Mouse (Mus musculus): ENCODE results near the gene Ubald2. TPM values are rescaled to one million over a fixed set of nuclear protein-coding genes. Genes with fewer than 3 reads are reported as not detected.
"Not testable (repeated sequence)": the region's sequence is repeated elsewhere in the genome, so short reads cannot be mapped to it uniquely, and the experiment has no call there.

The Ubald2 gene
- polyA plus RNA-seq, 1 experiment from 2014 or later, result 44.3 TPM

DNA sequence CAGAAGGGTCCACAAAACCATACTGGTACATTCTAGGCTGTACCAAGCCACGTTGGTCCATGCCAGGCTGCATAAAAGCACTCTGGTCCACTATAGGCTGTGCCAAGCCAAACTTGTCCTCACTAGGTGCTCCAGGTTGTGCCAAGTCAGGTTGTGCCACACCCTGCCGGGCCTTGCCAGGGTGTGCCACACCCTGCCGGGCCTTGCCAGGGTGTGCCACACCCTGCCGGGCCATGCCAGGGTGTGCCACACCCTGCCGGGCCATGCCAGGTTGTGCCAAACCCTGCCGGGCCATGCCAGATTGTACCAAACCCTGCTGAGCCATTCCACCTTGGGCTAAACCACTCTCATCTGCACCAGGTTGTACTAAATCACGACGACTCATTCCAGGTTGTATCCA lies 22.3 kb downstream of the Ubald2 start:
- no peak for ATAC-seq (ENCODE audit: low FRiP score, low read depth)
- H3K36me3 ChIP-seq, result no peaks in the 10 kb centered on the region
- no peaks in the 10 kb centered on the region for H3K27me3 ChIP-seq
- no peak overlapping the region for H3K27ac ChIP-seq (replicated peaks)
- no peaks in the 10 kb centered on the region for H3K9me3 ChIP-seq
- H3K4me2 ChIP-seq, result no peak overlapping the region
- H3K9ac ChIP-seq, result no peak overlapping the region
- no peaks in the 10 kb centered on the region for H3K4me1 ChIP-seq (replicated peaks)
- WGBS, result 89% methylated on average over 8 of the region's 8 CpGs
- no peak overlapping the region for H3K4me3 ChIP-seq

DNA sequence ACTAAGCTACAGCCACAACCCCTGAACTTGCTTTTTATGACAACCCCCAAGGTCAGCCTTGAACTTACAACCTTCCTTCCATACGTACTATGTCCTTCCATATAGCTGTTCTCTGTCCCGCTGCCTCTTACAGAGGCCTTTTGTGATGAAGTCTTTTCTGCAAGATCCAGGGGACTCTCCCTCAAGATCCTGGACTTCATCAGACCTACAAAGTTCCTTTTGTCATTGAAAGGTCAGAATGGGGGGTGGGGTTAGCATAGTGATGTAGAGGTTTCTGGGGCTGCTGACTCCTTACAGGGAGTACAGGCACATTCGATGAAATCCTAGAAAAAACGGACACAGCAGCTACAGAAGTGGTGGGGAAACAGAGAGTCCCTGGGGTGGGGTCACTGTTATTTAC lies 25.9 kb downstream of the Ubald2 start:
- no peak overlapping the region for H3K4me3 ChIP-seq
- H3K4me1 ChIP-seq (replicated peaks), result peaks cover 3% of the 10 kb centered on the region; the same call in 1 of the 2 replicates
- H3K4me2 ChIP-seq, result no peak overlapping the region
- H3K36me3 ChIP-seq, result no peaks in the 10 kb centered on the region
- no peak overlapping the region for H3K9ac ChIP-seq
- no peak for ATAC-seq (ENCODE audit: low FRiP score, low read depth)
- H3K27me3 ChIP-seq, result no peaks in the 10 kb centered on the region
- 54% methylated on average over 4 of the region's 4 CpGs for WGBS
- H3K9me3 ChIP-seq, result no peaks in the 10 kb centered on the region
- no peak overlapping the region for H3K27ac ChIP-seq (replicated peaks)

DNA sequence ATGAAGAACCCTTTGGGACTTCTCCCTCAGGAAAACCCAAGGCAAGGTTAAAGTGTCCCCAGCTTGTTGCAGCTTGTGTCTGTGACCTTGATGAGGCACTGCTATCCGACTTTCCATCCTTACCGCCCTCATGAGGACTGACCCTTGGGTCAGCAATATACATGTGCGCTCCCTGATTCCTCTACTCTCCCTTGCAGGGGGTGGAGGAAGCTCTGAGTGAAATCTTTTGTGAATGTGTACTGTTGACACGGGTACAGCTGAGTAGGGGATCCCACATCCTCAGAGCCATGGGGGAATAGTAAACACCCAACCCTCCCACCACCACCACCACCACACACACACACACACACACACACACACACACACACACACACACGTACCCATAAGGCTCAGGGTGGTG lies 29.4 kb downstream of the Ubald2 start:
- Histone ChIP-seq H3K4me1 (replicated peaks) (peaks cover 3% of the 10 kb centered on the region; the same call in 1 of the 2 replicates), H3K27me3 (no peaks in the 10 kb centered on the region), H3K4me2 (no peak overlapping the region), H3K9ac (no peak overlapping the region), H3K9me3 (no peaks in the 10 kb centered on the region), H3K36me3 (no peaks in the 10 kb centered on the region), H3K4me3 (no peak overlapping the region), H3K27ac (replicated peaks) (no peak overlapping the region)
- WGBS, result 65% methylated on average over 5 of the region's 5 CpGs
- no peak; the same call in 1 of the 2 replicates for ATAC-seq (ENCODE audit: low FRiP score, low read depth)

DNA sequence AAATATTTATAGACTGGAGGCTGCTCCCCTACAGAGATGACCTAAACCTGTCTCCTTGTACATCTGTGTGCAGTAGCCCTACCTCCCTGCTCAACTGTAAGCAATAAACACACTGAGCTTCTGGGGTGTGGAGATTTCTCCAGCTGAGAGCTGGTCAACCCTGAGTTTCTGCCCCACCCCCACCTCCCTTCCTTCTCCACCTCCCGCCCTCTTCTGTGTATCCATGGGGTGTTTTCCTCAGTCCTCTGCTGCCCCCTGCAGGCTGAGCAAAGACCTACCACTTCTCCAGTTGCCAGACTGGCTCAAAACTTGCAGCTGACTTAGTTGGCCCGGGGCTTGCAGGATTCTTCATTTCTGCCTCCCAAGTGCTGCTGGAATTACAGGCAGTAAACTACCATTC lies 29.9 kb downstream of the Ubald2 start:
- H3K27ac ChIP-seq (replicated peaks), result no peak overlapping the region
- H3K4me1 ChIP-seq (replicated peaks), result peaks cover 3% of the 10 kb centered on the region; the same call in 1 of the 2 replicates
- H3K27me3 ChIP-seq, result no peaks in the 10 kb centered on the region
- H3K4me3 ChIP-seq, result no peak overlapping the region
- H3K4me2 ChIP-seq, result no peak overlapping the region
- no peaks in the 10 kb centered on the region for H3K9me3 ChIP-seq
- WGBS, result 17% methylated on average over 2 of the region's 2 CpGs
- no peaks in the 10 kb centered on the region for H3K36me3 ChIP-seq
- peak; percentile 77; the same call in 1 of the 2 replicates for ATAC-seq (ENCODE audit: low FRiP score, low read depth)
- H3K9ac ChIP-seq, result no peak overlapping the region

DNA sequence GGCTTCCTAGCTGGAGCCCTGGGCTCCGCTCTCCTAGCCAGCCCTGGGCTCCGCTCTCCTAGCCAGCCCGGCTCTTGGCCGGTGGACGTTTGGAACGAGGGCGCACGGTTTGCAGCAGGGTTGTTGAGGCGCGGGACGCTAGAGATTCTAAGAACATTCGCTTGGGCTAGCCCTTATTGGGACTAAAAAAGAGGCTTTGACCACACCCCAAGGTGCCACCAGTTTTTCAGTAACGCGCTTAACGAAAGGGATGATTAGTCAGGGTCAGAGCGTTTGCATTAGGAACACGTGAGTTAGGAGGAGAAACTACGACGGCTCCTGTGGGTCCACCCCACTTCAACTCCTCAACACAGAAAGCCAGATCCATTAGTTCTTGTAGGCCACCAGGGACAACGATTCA lies 32.2 kb downstream of the Ubald2 start, which contains the start of gene Qrich2:
Gene Qrich2, minus strand, starts transcription at position 101 of the 400 bp plus-strand sequence.
- Histone ChIP-seq H3K9me3 (no peaks in the 10 kb centered on the region), H3K9ac (no peak within 1 kb of the TSS), H3K27ac (replicated peaks) (no peak within 1 kb of the TSS), H3K4me1 (replicated peaks) (peaks cover 3% of the 10 kb centered on the region; the same call in 1 of the 2 replicates), H3K36me3 (peaks cover 16% of the 10 kb centered on the region), H3K27me3 (no peaks in the 10 kb centered on the region), H3K4me3 (no peak within 1 kb of the TSS), H3K4me2 (no peak within 1 kb of the TSS)
- no peak for ATAC-seq (ENCODE audit: low FRiP score, low read depth)
- WGBS, result 64% methylated on average over 20 of the region's 20 CpGs

DNA sequence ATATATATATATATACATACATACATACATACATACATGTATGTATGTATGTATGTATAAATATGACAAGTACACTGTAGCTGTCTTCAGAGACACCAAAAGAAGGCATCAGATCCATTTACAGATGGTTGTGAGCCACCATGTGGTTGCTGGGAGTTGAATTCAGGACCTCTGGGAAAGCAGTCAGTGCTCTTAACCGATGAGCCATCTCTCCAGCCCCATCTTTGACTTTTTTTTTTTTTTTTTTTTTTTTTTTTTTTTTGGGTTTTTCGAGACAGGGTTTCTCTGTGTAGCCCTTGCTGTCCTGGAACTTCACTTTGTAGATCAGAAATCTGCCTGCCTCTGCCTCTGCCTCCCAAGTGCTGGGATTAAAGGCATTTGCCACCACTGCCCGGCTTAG lies 34.4 kb downstream of the Ubald2 start:
- peaks cover 36% of the 10 kb centered on the region for H3K36me3 ChIP-seq
- H3K4me2 ChIP-seq; H3K9me3 ChIP-seq; H3K27ac ChIP-seq (replicated peaks); H3K4me3 ChIP-seq; H3K9ac ChIP-seq; ATAC-seq (ENCODE audit: low FRiP score, low read depth); H3K4me1 ChIP-seq (replicated peaks); H3K27me3 ChIP-seq: not testable (repeated sequence)
- 89% methylated on average over 3 of the region's 3 CpGs for WGBS

DNA sequence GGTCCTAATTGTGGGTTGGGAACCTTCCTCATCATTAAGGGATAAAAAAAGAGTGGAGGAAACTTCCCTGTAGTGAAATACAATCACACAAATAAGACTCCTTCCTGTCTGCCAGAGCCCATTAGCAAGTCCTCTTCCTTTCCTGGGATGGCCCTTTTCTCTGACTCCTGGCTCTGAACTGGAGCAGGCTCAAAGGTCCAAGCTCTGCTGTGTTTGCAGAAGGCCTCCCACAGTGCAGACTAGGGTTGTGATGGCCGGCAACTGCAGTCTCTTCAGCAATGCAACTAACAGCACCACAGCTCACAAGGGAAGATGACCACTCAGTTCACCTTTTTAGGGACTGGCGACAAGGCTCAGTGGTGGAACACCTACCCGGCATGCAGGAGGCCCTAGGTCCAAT lies 36.4 kb downstream of the Ubald2 start:
- Histone ChIP-seq H3K9me3 (no peaks in the 10 kb centered on the region), H3K27ac (replicated peaks) (no peak overlapping the region), H3K4me1 (replicated peaks) (no peaks in the 10 kb centered on the region), H3K4me2 (no peak overlapping the region), H3K27me3 (no peaks in the 10 kb centered on the region), H3K9ac (no peak overlapping the region), H3K36me3 (peaks cover 50% of the 10 kb centered on the region), H3K4me3 (no peak overlapping the region)
- WGBS, result 81% methylated on average over 3 of the region's 3 CpGs
- ATAC-seq (ENCODE audit: low FRiP score, low read depth), result no peak

DNA sequence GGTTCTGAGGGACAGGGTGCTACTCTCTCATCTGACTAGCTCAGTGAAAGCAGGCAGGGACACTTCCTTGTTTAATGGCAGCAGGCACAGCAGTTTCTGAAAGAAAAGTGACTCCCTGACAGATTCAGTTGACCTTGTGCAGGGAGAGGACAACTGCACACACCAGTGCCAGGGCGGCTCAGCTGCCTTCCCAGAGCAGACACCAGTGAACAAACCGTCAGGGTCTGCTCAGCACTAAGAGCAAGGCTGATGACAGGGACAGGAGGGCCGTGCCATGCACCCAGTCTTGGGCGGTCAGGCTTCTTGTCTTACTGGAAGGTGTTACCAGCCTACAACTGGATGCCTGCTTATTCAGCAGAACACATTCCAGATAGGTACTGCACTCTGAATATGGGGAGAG lies 37.0 kb downstream of the Ubald2 start:
- no peaks in the 10 kb centered on the region for H3K27me3 ChIP-seq
- no peak overlapping the region for H3K4me3 ChIP-seq
- 86% methylated on average over 4 of the region's 4 CpGs for WGBS
- no peak overlapping the region for H3K9ac ChIP-seq
- ATAC-seq (ENCODE audit: low FRiP score, low read depth), result no peak
- H3K36me3 ChIP-seq, result peaks cover 56% of the 10 kb centered on the region
- H3K4me2 ChIP-seq, result no peak overlapping the region
- H3K4me1 ChIP-seq (replicated peaks), result no peaks in the 10 kb centered on the region
- no peak overlapping the region for H3K27ac ChIP-seq (replicated peaks)
- no peaks in the 10 kb centered on the region for H3K9me3 ChIP-seq

DNA sequence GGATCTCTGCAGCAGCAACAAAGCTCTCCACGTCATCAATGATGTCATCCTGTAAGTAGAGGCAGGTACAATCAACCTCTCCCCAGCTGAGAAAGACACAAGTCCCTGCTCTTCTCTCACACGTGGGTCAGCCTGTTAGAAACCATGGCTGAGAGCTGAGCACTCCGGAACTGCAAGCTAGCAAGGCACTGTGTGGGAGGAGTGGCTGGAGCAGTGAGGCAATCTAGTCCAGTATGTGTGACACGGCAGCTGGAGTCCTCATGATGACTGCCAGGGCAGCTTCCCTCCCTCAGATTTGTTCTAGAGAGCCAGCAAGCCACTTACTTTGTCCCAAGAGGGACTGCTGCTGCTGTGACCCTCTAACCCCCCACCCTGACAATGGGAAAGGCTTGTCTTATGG lies 38.4 kb downstream of the Ubald2 start:
- Histone ChIP-seq H3K9ac (no peak overlapping the region), H3K4me2 (no peak overlapping the region), H3K4me1 (replicated peaks) (no peaks in the 10 kb centered on the region), H3K27me3 (no peaks in the 10 kb centered on the region), H3K36me3 (peaks cover 67% of the 10 kb centered on the region), H3K4me3 (no peak overlapping the region), H3K9me3 (no peaks in the 10 kb centered on the region), H3K27ac (replicated peaks) (no peak overlapping the region)
- WGBS, result 88% methylated on average over 4 of the region's 4 CpGs
- no peak for ATAC-seq (ENCODE audit: low FRiP score, low read depth)

DNA sequence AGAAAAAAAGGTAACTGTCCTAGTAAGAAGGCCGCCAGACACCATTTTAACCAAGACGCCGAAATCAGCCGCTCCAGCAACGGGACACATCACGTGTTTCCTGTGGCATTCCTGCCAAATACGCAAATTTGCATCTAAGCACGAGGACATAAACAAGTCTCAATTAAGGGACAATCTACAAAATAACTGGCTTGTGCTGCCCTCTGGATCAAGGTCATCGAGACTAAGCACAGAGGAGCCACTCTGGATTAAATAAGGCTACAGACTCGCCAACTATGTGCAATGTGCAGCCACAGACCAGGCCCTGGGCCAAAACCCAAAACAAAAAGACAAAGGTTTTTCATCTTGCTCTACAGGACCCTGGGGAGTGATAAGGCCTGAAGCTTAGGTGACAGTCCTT lies 42.1 kb downstream of the Ubald2 start:
- Histone ChIP-seq H3K9ac (no peak overlapping the region), H3K4me1 (replicated peaks) (no peaks in the 10 kb centered on the region), H3K36me3 (peaks cover 80% of the 10 kb centered on the region), H3K27me3 (no peaks in the 10 kb centered on the region), H3K27ac (replicated peaks) (no peak overlapping the region), H3K4me3 (no peak overlapping the region), H3K4me2 (no peak overlapping the region), H3K9me3 (no peaks in the 10 kb centered on the region)
- 77% methylated on average over 10 of the region's 10 CpGs for WGBS
- no peak for ATAC-seq (ENCODE audit: low FRiP score, low read depth)

DNA sequence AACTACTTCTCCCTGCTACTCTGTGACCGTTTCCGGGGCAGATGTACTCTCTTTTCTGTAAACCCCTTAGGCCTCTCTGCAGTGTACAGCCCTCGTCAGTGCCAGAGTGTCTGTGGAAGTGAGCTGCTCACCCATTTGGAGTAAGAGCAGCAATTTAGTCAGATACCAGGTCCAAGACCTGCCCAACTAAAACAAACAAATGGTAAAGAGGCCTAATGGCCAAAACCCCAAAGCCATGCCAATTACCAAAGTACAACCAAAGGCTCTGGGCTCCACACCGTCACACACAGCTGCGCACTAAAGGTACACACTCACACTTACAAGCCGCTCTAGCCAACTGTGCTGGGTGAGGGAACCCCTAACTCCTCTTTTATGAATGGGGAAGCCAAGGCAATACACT lies 42.8 kb downstream of the Ubald2 start:
- no peak overlapping the region for H3K27ac ChIP-seq (replicated peaks)
- ATAC-seq (ENCODE audit: low FRiP score, low read depth), result no peak
- no peaks in the 10 kb centered on the region for H3K9me3 ChIP-seq
- no peaks in the 10 kb centered on the region for H3K27me3 ChIP-seq
- H3K36me3 ChIP-seq, result peaks cover 77% of the 10 kb centered on the region
- H3K4me3 ChIP-seq, result no peak overlapping the region
- 90% methylated on average over 6 of the region's 6 CpGs for WGBS
- no peak overlapping the region for H3K9ac ChIP-seq
- H3K4me1 ChIP-seq (replicated peaks), result no peaks in the 10 kb centered on the region
- H3K4me2 ChIP-seq, result no peak overlapping the region

DNA sequence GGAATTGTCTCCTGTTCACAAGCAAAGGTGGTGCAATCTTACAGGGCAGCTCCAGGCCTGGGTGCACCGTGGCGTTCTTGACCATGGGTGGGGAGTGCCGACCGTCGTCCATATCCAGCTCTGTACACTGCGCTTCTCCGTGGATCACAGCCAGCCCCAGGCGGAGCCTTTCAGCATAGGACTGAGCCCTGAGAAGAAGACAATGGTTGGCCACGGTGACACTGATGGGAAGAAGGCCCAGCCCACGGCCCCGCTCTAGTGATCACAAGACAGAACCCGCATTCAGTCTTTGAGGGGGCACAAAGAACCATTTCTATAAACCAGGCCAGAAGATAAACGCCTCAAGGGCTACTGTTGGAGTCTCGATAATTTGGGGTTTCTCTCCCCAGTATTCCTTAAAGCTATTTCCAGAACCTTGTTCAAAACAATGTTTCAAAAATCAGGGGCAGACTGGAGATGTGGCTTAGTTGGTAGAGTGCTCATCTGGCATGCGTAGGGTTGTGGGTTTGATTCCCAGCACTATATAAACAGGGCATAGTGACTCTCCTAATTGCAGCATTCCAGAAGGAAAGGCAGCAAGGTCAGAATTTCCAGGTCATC lies 43.4 kb downstream of the Ubald2 start:
- Histone ChIP-seq H3K4me3 (no peak overlapping the region), H3K4me1 (replicated peaks) (no peaks in the 10 kb centered on the region), H3K9me3 (no peaks in the 10 kb centered on the region), H3K27me3 (no peaks in the 10 kb centered on the region), H3K36me3 (peaks cover 76% of the 10 kb centered on the region), H3K4me2 (no peak overlapping the region), H3K9ac (no peak overlapping the region), H3K27ac (replicated peaks) (no peak overlapping the region)
- WGBS, result 72% methylated on average over 15 of the region's 15 CpGs
- no peak for ATAC-seq (ENCODE audit: low FRiP score, low read depth)

DNA sequence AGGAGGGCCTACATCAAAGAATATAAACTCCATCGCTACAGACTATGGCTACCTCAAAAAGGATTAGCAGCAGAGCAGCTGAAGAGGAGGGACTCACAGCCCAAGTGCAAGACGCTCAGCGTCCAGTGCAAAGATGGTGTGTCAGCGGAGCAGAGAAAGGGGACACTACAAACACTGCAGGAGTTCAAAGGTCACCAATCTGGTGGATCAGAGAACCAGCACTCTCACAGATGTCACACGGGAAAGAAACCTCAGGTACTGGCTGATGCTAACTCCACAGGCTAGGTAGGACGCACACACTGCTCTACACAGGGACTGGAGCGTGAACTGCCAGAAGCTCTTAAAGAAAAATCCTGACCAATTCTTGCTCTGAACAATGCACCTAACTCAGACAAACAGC lies 45.1 kb downstream of the Ubald2 start:
- Histone ChIP-seq H3K27me3 (no peaks in the 10 kb centered on the region), H3K4me1 (replicated peaks) (no peaks in the 10 kb centered on the region), H3K36me3 (peaks cover 71% of the 10 kb centered on the region), H3K4me3 (no peak overlapping the region), H3K4me2 (no peak overlapping the region), H3K9me3 (no peaks in the 10 kb centered on the region), H3K27ac (replicated peaks) (no peak overlapping the region), H3K9ac (no peak overlapping the region)
- WGBS, result 75% methylated on average over 7 of the region's 7 CpGs
- no peak for ATAC-seq (ENCODE audit: low FRiP score, low read depth)
